Mouse (Mus musculus) forebrain, embryonic 13.5 days (tissue): ENCODE results near the gene Spata2. TPM values are rescaled to one million over a fixed set of nuclear protein-coding genes. Genes with fewer than 3 reads are reported as not detected.
A peak's percentile ranks its signal among the peaks of the same experiment; 100 is the strongest.

ENCODE experiments used
- ATAC-seq: fragments of 200-750 bp; cut with Nextera tagmentation; 2 replicates; pipeline ENCODE4 v1.8.0; 2017
- H3K27ac ChIP-seq: fragments of 300-500 bp; sonication (generic); 2 replicates; pipeline ENCODE4 v1.5.1; 2015; ENCODE audit warnings: inconsistent platforms, mild to moderate bottlenecking, moderate library complexity
- H3K27me3 ChIP-seq: fragments of 300-500 bp; sonication (generic); 2 replicates; pipeline ENCODE4 v1.6.1; 2015; ENCODE audit warnings: mild to moderate bottlenecking, inconsistent platforms
- H3K36me3 ChIP-seq: fragments of 300-500 bp; sonication (generic); 2 replicates; pipeline ENCODE4 v1.6.1; 2015; ENCODE audit warnings: mild to moderate bottlenecking, inconsistent platforms; ENCODE audit not compliant: poor library complexity, severe bottlenecking
- H3K4me1 ChIP-seq: fragments of 300-500 bp; sonication (generic); 2 replicates; pipeline ENCODE4 v1.6.1; 2015; ENCODE audit warnings: inconsistent platforms
- H3K4me2 ChIP-seq: fragments of 300-500 bp; sonication (generic); 2 replicates; pipeline ENCODE4 v1.6.1; 2015; ENCODE audit warnings: inconsistent platforms, mild to moderate bottlenecking, moderate library complexity
- H3K4me3 ChIP-seq: fragments of 300-500 bp; sonication (generic); 2 replicates; pipeline ENCODE4 v1.5.1; 2015; ENCODE audit warnings: mild to moderate bottlenecking, inconsistent platforms
- H3K9ac ChIP-seq: fragments of 300-500 bp; sonication (generic); 2 replicates; pipeline ENCODE4 v1.6.1; 2015; ENCODE audit warnings: mild to moderate bottlenecking, inconsistent platforms
- H3K9me3 ChIP-seq: fragments of 300-500 bp; sonication (generic); replicated peaks from 2 replicates; pipeline ENCODE4 v1.6.1; 2016; ENCODE audit warnings: inconsistent platforms
- WGBS: fragments of 180-500 bp; shearing (Covaris S2); methylation state at CpG from one replicate; pipeline ENCODE4 v1.1.7; 2015; 5-methylcytosine and 5-hydroxymethylcytosine counted together
- polyA plus RNA-seq: library from polyadenylated mRNA; unstranded; fragments of >200 nt; fragmentation: Nextera tagmentation; extraction: Ambion mirVana; gene quantifications from 2 replicates; pipeline ENCODE4 v1.2.1, GENCODE M21; 2015

Spata2 gene
- 21.3 and 24.4 TPM in 2 replicates for polyA plus RNA-seq

DNA sequence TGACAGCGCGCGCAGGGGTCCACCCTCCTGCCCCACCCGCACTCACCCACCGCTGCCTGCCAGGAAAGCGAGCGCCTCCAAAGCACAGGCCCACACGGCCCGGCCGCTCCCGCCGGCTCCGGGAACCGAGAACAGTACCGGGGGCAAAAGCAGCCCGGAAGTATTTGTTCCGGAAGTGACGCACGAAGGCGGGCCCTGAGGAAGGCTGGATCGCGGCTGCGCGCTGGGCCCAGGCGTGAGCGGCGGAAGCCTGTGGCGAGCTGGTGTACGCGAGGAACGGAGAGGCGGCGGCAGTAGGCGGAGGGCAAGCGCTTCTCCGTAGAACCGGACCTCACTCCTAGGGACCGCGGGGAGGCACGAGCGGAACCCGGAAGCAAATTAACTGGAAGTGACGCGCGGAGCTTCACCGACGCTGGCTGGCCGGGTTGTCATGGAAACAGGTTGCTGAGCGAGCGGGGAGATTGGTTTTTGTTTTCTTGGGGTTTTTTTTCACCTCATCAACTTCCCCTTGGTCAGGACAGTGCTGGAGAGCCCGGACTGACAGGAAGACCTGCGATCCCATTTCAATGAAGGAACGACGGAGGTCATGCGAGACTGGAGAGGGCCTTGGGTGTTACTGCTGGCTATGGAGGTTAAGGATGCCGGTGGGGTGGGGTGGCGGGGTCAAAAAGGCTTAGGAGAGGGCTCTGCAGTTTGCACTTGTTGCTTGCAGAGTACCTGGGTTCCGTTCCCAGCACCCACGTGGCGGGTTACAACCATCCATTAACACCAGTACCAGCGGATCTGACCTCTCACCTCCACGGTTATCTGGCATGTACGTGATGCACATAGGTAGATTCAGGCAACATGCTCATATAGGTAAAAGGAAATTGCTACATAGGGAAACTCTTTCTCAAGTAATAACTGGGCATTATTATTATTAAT is at the start of gene Spata2:
Gene Spata2 (minus strand): TSS at position 175 of the 924 bp plus-strand sequence.
- H3K36me3 ChIP-seq = peaks cover 2% of the 10 kb centered on the region; the same call in 1 of the 2 replicates
- peak within 1 kb of the TSS; percentile 98 for H3K27ac ChIP-seq
- H3K27me3 ChIP-seq = no peaks in the 10 kb centered on the region
- peak within 1 kb of the TSS; percentile 99 for H3K4me3 ChIP-seq
- no peaks in the 10 kb centered on the region for H3K9me3 ChIP-seq
- H3K4me2 ChIP-seq = peak within 1 kb of the TSS; percentile 99
- ATAC-seq = peak; percentile 92
- peaks cover 25% of the 10 kb centered on the region for H3K4me1 ChIP-seq
- 2% methylated on average over 63 of the region's 63 CpGs for WGBS
- peak within 1 kb of the TSS; percentile 97 for H3K9ac ChIP-seq

DNA sequence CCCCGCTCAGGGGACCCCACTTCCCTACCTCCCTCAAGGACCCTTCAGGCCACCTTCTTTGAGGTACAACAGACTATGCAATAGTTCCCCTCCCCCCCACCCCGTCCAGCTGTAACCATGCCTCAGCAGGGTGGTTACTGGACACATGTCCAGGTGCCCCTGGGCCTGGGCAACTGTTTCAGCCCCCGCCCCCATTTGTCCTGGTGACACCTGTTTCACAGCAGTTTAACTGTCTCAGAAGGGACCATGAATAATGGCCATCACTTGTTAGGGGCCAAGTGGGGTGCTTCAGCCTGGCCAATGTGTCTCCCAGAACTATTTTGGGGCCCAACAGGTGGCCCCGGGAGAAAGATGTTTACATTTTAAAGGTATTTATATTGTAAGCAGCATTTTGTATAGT is 49.7 kb upstream of the Spata2 start:
- Histone ChIP-seq H3K27ac (no peak overlapping the region), H3K4me3 (no peak overlapping the region)

DNA sequence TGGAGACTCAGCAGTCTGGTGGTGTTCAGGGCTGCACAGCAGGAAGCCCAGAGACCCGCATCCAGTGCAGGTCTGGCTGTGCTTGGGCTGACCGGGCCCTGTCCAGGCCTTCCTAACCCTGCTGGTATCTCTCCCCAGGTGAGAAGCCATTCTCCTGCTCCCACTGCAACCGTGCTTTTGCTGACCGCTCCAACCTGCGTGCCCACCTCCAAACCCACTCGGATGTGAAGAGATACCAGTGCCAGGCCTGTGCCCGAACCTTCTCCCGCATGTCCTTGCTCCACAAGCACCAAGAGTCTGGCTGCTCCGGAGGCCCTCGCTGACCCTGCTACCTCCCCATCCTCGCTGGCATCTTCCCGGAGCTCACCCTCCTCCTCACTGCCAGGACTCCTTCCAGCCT is 49.1 kb upstream of the Spata2 start:
- Histone ChIP-seq H3K9me3 (no peaks in the 10 kb centered on the region), H3K27me3 (peaks cover 49% of the 10 kb centered on the region), H3K36me3 (no peaks in the 10 kb centered on the region), H3K27ac (no peak overlapping the region), H3K9ac (no peak overlapping the region), H3K4me1 (peaks cover 47% of the 10 kb centered on the region), H3K4me3 (no peak overlapping the region), H3K4me2 (no peak overlapping the region)
- ATAC-seq = no peak
- WGBS = 70% methylated on average over 12 of the region's 12 CpGs

More for the DNA sequence above, 49.7 kb upstream of the Spata2 start:
- Histone ChIP-seq H3K36me3 (no peaks in the 10 kb centered on the region), H3K4me2 (no peak overlapping the region), H3K4me1 (peaks cover 43% of the 10 kb centered on the region), H3K27me3 (peaks cover 43% of the 10 kb centered on the region), H3K9ac (no peak overlapping the region), H3K9me3 (no peaks in the 10 kb centered on the region)
- ATAC-seq = no peak
- 78% methylated on average over 4 of the region's 4 CpGs for WGBS

DNA sequence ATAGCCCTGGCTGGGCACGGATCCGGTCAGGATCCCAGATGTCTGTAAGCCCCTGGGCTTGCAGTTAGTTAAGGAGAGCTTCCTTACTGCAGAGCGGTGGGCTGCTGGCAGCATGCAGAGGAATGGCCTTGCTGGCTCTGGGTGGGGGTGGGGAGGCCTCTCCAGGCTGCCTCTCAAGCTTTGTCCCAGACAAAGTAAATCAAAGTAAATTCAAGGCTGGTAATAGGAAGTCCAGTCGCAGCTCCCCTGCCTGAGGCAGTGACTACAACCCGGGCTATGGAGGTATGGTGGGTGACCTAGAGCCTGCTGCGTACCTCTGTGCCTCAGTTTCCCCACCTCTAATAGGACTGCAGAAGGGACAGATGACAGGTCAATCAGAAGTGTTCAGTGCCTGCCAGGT is 48.6 kb upstream of the Spata2 start:
- 11% methylated on average over 6 of the region's 6 CpGs for WGBS
- H3K36me3 ChIP-seq = no peaks in the 10 kb centered on the region
- H3K4me1 ChIP-seq = peaks cover 47% of the 10 kb centered on the region
- H3K9me3 ChIP-seq = no peaks in the 10 kb centered on the region
- H3K9ac ChIP-seq = peak overlapping the region; percentile 23; the same call in 1 of the 2 replicates
- 0 out of 2 replicates have a peak overlapping the region, but pooled peaks have one; percentile 3 for H3K4me2 ChIP-seq
- no peak overlapping the region for H3K4me3 ChIP-seq
- H3K27me3 ChIP-seq = peaks cover 53% of the 10 kb centered on the region
- ATAC-seq = no peak
- H3K27ac ChIP-seq = no peak overlapping the region

DNA sequence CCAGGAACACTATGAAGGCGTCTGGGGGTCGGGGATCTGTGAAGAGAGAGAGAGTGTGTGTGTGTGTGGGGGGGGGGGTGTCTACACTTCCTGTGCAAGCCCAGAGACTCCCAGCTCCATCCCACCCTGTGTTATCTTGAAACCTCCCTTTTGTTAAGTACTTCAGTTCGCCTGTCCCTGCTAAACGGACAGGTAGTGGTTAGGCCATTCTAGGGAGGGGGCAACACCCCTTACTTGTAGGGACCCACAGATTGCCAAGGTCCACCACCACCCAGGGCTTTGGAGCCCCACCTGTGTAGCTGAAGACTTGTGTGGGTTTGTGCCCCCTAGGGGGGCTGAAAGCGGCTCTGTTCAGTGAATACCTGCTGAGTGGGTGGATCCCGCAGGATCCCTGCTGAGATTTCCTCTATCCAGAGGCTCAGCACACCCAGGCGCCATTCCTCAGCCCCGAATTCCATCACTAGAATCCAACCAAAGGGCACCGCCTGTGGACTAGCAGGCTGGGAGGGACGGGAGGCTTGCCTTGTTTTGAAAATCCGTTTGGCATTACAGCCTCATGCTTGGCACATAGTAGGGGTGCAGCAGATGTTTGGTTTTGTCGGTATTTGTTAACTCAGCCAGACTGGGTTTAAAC is 47.9 kb upstream of the Spata2 start:
- H3K27ac ChIP-seq = no peak overlapping the region
- 0 out of 2 replicates have a peak overlapping the region, but pooled peaks have one; percentile 23 for H3K9ac ChIP-seq
- WGBS = 10% methylated on average over 12 of the region's 12 CpGs
- ATAC-seq = no peak
- H3K9me3 ChIP-seq = no peaks in the 10 kb centered on the region
- H3K4me1 ChIP-seq = peaks cover 47% of the 10 kb centered on the region
- H3K4me2 ChIP-seq = peak overlapping the region; percentile 28
- no peak overlapping the region for H3K4me3 ChIP-seq
- no peaks in the 10 kb centered on the region for H3K36me3 ChIP-seq
- H3K27me3 ChIP-seq = peaks cover 59% of the 10 kb centered on the region

DNA sequence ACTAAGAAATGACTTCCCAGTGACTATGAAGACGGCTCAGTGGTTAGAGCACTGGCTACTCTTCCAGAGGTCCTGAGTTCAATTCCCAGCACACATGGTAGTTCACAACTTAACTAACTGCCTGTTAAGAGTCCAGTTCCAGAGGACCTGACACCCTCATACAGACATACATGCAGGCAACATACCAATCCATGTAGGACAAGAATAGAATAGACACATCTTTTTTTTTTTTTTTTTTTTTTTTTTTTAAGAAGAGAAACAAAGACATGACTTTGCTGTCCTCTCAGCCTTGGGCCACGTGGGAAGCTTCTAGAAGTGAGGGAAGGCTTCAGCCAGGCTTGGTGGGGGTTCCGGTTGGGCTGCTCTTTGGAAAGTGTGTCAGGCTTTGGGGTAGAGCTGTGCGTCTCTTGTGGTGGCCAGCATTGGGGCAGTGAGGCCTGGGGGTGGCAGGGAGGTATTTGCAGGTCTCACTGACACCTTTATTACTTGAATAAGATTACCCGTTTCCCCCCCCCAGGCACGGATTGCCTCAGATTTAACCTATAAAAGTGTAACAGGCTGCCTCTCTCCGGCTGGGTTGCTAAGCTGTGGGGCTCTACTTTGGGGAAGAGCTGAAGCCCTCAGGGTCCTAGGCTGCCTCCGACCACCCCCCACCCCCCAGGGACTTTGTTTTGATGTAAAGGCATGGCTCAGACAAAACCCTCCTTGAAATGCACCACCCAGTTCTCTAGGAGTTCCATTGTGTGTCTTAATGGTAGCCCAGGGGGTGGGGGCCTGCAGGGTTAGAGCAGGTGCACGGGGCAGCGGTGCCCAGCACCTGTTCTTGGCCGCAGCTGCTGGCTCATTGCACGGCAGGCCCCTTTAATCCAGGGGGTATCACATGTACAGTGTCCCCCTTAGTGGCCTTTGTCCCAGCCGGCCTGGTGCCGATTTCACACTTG is 47.1 kb upstream of the Spata2 start:
- H3K4me3 ChIP-seq = no peak overlapping the region
- no peak for ATAC-seq
- no peaks in the 10 kb centered on the region for H3K36me3 ChIP-seq
- WGBS = 18% methylated on average over 14 of the region's 14 CpGs
- no peaks in the 10 kb centered on the region for H3K9me3 ChIP-seq
- H3K4me1 ChIP-seq = peaks cover 47% of the 10 kb centered on the region
- H3K27me3 ChIP-seq = peaks cover 64% of the 10 kb centered on the region
- H3K27ac ChIP-seq = no peak overlapping the region
- peak overlapping the region; percentile 83 for H3K4me2 ChIP-seq
- H3K9ac ChIP-seq = no peak overlapping the region

DNA sequence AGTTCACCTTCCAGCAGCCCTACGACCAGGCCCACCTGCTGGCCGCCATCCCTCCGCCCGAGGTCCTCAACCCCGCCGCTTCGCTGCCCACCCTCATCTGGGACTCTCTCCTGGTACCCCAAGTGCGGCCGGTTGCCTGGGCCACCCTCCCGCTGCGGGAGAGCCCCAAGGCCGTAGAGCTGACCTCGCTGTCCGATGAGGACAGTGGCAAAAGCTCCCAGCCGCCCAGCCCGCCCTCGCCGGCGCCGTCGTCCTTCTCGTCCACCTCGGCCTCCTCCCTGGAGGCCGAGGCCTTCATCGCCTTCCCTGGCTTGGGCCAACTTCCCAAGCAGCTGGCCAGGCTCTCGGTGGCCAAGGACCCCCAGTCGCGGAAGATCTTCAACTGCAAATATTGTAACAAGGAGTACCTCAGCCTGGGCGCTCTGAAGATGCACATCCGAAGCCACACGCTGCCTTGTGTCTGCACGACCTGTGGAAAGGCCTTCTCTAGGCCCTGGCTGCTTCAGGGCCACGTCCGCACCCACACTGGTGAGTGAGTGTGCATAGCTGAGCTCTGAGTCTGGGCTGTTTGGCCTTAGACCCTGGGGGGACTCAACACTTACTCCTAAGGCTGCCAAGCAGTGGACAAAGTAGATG is 46.1 kb upstream of the Spata2 start:
- WGBS = 37% methylated on average over 34 of the region's 34 CpGs
- no peak overlapping the region for H3K27ac ChIP-seq
- H3K9me3 ChIP-seq = no peaks in the 10 kb centered on the region
- peak overlapping the region; percentile 83 for H3K4me2 ChIP-seq
- H3K4me3 ChIP-seq = peak overlapping the region; percentile 45
- H3K9ac ChIP-seq = peak overlapping the region; percentile 60; the same call in 1 of the 2 replicates
- H3K4me1 ChIP-seq = peaks cover 42% of the 10 kb centered on the region
- no peaks in the 10 kb centered on the region for H3K36me3 ChIP-seq
- no peak for ATAC-seq
- peaks cover 68% of the 10 kb centered on the region for H3K27me3 ChIP-seq

DNA sequence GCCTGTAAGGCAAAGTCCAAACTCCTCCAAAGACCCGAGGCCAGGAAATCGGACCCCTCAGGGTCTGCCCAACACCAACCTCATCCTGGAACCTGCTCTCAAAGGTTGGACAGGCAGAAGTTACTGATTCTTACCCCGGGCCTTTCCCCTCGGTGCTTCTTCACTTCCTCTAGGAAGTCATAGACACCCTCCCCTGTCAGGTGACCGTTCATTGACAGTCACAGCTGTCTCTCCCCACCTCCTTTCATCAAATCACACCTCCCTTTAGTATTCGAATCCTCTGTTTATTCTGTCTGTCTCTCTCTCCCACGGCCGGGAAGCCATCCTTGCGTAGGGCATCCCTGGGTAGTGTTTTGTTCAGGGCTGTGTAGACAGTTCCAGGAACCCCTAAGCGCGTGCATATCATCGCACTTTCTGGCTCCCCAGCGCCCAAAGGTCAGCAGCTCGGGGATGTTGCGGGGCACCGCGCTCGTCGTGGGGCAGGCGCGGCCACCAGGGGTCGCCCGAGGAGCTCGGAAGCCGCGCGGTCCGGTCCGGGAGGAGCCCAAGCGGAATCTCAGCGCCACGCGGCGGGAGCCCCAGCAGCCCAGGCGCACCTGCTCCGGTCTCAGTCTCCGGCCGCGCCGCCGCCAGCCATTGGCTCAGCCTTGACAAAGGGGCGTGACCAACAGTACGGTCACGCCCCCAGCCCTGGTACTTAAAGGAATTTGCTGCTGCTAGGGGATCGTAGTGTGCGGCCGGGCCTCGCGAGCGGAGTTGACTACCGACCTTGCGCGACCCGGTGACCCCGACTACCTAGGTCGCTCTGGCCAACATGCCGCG is 45.0 kb upstream of the Spata2 start, which contains the start of gene Snai1:
Gene Snai1 (plus strand): TSS at position 720 of the 822 bp plus-strand sequence.
- no peaks in the 10 kb centered on the region for H3K36me3 ChIP-seq
- ATAC-seq = peak; percentile 98
- H3K27ac ChIP-seq = no peak within 1 kb of the TSS
- no peaks in the 10 kb centered on the region for H3K9me3 ChIP-seq
- peak within 1 kb of the TSS; percentile 60 for H3K9ac ChIP-seq
- peak within 1 kb of the TSS; percentile 83 for H3K4me2 ChIP-seq
- peak within 1 kb of the TSS; percentile 45 for H3K4me3 ChIP-seq
- peaks cover 36% of the 10 kb centered on the region for H3K4me1 ChIP-seq
- peaks cover 68% of the 10 kb centered on the region for H3K27me3 ChIP-seq
- WGBS = 2% methylated on average over 58 of the region's 58 CpGs

DNA sequence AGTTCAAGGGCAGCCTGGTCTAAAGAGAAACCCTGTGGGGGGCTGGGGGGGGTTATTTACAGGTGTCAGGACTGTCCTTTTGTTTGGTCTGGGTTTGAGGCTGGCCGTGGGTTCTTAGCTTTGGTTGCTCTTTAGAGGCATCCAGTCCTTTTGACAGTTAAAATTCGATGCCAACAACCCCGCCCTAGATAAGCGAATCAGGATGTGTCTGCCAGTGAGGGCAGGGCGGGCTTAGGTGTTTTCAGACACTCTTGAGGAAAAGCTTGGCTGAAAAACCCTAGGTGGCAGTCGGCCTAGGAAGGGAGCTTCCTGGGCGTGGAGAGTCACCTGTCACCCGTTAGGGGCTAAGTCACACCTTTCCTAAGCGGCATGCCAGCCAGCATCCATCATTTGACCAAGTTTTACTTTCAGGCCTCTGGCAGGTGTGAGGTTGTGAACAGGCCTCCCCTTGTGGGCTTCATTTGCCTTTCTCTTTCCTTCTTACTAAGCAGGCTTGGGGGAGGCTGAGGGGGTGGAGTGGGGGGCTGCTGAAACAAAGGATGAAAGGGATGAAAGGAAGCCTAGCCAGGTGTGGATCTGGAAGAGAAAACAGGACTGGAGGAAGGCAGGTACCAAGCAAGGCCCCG is 43.7 kb upstream of the Spata2 start:
- Histone ChIP-seq H3K36me3 (no peaks in the 10 kb centered on the region), H3K4me1 (peaks cover 36% of the 10 kb centered on the region), H3K4me3 (no peak overlapping the region), H3K27ac (no peak overlapping the region), H3K9ac (no peak overlapping the region), H3K27me3 (peaks cover 64% of the 10 kb centered on the region), H3K4me2 (no peak overlapping the region), H3K9me3 (no peaks in the 10 kb centered on the region)
- WGBS = 51% methylated on average over 10 of the region's 10 CpGs
- no peak for ATAC-seq

DNA sequence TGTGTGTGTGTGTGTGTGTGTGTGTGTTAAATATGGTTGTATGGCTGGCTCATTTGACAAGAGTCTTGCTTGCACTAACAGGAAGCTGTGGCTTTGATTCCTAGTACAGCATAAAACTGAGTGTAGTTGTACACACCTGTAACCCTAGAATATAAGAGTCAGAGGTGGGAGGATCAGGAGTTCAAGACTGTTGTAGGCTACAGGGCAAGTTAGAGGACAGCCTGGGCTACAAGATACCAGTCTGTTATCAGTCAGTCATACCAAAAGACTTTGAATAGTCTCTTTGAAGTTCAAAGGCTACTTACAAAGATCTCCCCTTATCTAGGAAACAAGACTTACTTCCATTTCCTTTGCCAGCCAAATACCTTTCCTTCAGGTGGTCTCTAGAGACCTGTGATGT is 41.2 kb upstream of the Spata2 start:
- Histone ChIP-seq H3K27me3 (peaks cover 39% of the 10 kb centered on the region), H3K4me3 (no peak overlapping the region), H3K9ac (no peak overlapping the region), H3K4me2 (no peak overlapping the region), H3K4me1 (peaks cover 18% of the 10 kb centered on the region), H3K9me3 (no peaks in the 10 kb centered on the region), H3K27ac (no peak overlapping the region), H3K36me3 (no peaks in the 10 kb centered on the region)
- no peak for ATAC-seq
